In genomic region chr5:113209898-113210297, GRCm38 (mm10) we compare ENCODE assay signal across 9 mouse cellular contexts. TPM values are rescaled to one million over a fixed set of nuclear protein-coding genes. Genes with fewer than 3 reads are reported as not detected.
DNase-seq lines count a peak whose midpoint lies in the region; ATAC-seq lines count a peak whose summit lies in the region.
"Had no signal": no experiment of that assay in that cellular context is flagged by ENCODE, and none has a peak within 500 bp of the region (broad histone marks: within the 10 kb centered on the region; RNA-seq: fewer than 3 reads in every experiment).

No protein-coding gene starts in this region.

- H3K36me3 ChIP-seq in embryonic facial prominence, embryonic 14.5 days (ENCODE audit: control insufficient read depth, insufficient read depth, low read length): no peaks in the 10 kb centered on the region
- no peaks in the 10 kb centered on the region for H3K36me3 ChIP-seq in intestine, embryonic 16.5 days (ENCODE audit: control insufficient read depth, insufficient read depth, low read length)
- H3K36me3 ChIP-seq in midbrain, embryonic 11.5 days (ENCODE audit: control insufficient read depth, insufficient read depth, low read length): no peaks in the 10 kb centered on the region

- H3K4me3 ChIP-seq in embryonic facial prominence, embryonic 14.5 days (ENCODE audit: low read depth, low read length): no peak overlapping the region
- H3K4me3 ChIP-seq in intestine, embryonic 16.5 days (ENCODE audit: low read length): no peak overlapping the region
- H3K4me3 ChIP-seq in midbrain, embryonic 11.5 days (ENCODE audit: low read depth, low read length): no peak overlapping the region

- peak; percentile 43 to 59 for DNase-seq in heart, adult 9 months (ENCODE audit: low spot score in 2 of 2)
- no peak for DNase-seq in heart, postnatal 14 days
- DNase-seq in embryonic facial prominence, embryonic 14.5 days (ENCODE audit: low spot score): peak; percentile 19
- DNase-seq in midbrain, embryonic 11.5 days (ENCODE audit: low spot score, missing footprints): peak; percentile 75
- no peak for DNase-seq in thymus, postnatal 10 days (ENCODE audit: low spot score in 2 of 2)
- no peak for DNase-seq in urinary bladder, postnatal 25 days (ENCODE audit: low spot score)
- DNase-seq in left cerebral cortex, postnatal 36 days (ENCODE audit: low spot score in 2 of 2): no peak
- DNase-seq: embryo, embryonic 11 days had no signal

- H3K27ac ChIP-seq in embryonic facial prominence, embryonic 14.5 days (replicated peaks; ENCODE audit: low read depth, low read length): peak overlapping the region; percentile 82
- peak overlapping the region; percentile 86 for H3K27ac ChIP-seq in intestine, embryonic 16.5 days (ENCODE audit: low read length)
- no peak overlapping the region for H3K27ac ChIP-seq in midbrain, embryonic 11.5 days (ENCODE audit: low read depth, low read length)

- H3K9me3 ChIP-seq in embryonic facial prominence, embryonic 14.5 days (ENCODE audit: control insufficient read depth, low read length): no peaks in the 10 kb centered on the region
- H3K9me3 ChIP-seq in intestine, embryonic 16.5 days (ENCODE audit: control insufficient read depth, low read length): no peaks in the 10 kb centered on the region
- no peaks in the 10 kb centered on the region for H3K9me3 ChIP-seq in midbrain, embryonic 11.5 days (ENCODE audit: control insufficient read depth, low read length)

- ATAC-seq in embryonic facial prominence, embryonic 14.5 days (ENCODE audit: low read depth): no peak
- ATAC-seq in intestine, embryonic 16.5 days: no peak
- no peak for ATAC-seq in midbrain, embryonic 11.5 days (ENCODE audit: low FRiP score)

- H3K9ac ChIP-seq in embryonic facial prominence, embryonic 14.5 days (ENCODE audit: low read depth, low read length): no peak overlapping the region
- H3K9ac ChIP-seq in intestine, embryonic 16.5 days (ENCODE audit: low read depth, low read length): peak overlapping the region; percentile 45
- no peak overlapping the region for H3K9ac ChIP-seq in midbrain, embryonic 11.5 days (ENCODE audit: low read length)

- peaks cover 27% of the 10 kb centered on the region for H3K4me1 ChIP-seq in embryonic facial prominence, embryonic 14.5 days (ENCODE audit: control insufficient read depth, insufficient read depth, low read length)
- H3K4me1 ChIP-seq in intestine, embryonic 16.5 days (ENCODE audit: control insufficient read depth, insufficient read depth, low read length): peaks cover 50% of the 10 kb centered on the region
- no peaks in the 10 kb centered on the region for H3K4me1 ChIP-seq in midbrain, embryonic 11.5 days (ENCODE audit: control insufficient read depth, insufficient read depth, low read length)

- 76% methylated on average over 13 of the region's 13 CpGs for WGBS in embryonic facial prominence, embryonic 14.5 days
- 78% methylated on average over 13 of the region's 13 CpGs for WGBS in intestine, embryonic 16.5 days
- WGBS in midbrain, embryonic 11.5 days: 91% methylated on average over 13 of the region's 13 CpGs

- intact Hi-C loops in heart, postnatal 14 days (cut with DNase I): no loop called here
- intact Hi-C loops in left cerebral cortex, postnatal 36 days (cut with DNase I): no loop called here

- H3K4me2 ChIP-seq in embryonic facial prominence, embryonic 14.5 days (ENCODE audit: low read depth, low read length): no peak overlapping the region
- H3K4me2 ChIP-seq in intestine, embryonic 16.5 days (ENCODE audit: low read depth, low read length): no peak overlapping the region
- no peak overlapping the region for H3K4me2 ChIP-seq in midbrain, embryonic 11.5 days

- no peaks in the 10 kb centered on the region for H3K27me3 ChIP-seq in embryonic facial prominence, embryonic 14.5 days (replicated peaks; ENCODE audit: control insufficient read depth, insufficient read depth, low read length)
- no peaks in the 10 kb centered on the region for H3K27me3 ChIP-seq in intestine, embryonic 16.5 days (replicated peaks; ENCODE audit: control insufficient read depth, insufficient read depth, low read length)
- H3K27me3 ChIP-seq in midbrain, embryonic 11.5 days (ENCODE audit: control insufficient read depth, insufficient read depth, low read length): no peaks in the 10 kb centered on the region

RNA-seq across cellular contexts. Expression of gene 2900026A02Rik, which starts 11.1 kb away (rescaled TPM):
- 10 to 100 TPM; 33.9 to 35.3 TPM for total RNA-seq in heart, postnatal 14 days (2021)
- polyA plus RNA-seq in embryonic facial prominence, embryonic 14.5 days (2014; fragmentation: Nextera tagmentation; extraction: Ambion mirVana): 8.8 and 9.2 TPM in 2 replicates
- 8.3 and 9.5 TPM in 2 replicates for polyA plus RNA-seq in intestine, embryonic 16.5 days (2015; fragmentation: Nextera tagmentation; extraction: Ambion mirVana)
- polyA plus RNA-seq in midbrain, embryonic 11.5 days (2014; fragmentation: Nextera tagmentation; extraction: Ambion mirVana): 0.98 and 1.2 TPM in 2 replicates
- 10 to 100 TPM; 40.8 to 41.0 TPM for total RNA-seq in left cerebral cortex, postnatal 36 days (2021)

RNA-seq across cellular contexts. Expression of gene Tmem211, which starts 16.8 kb away (rescaled TPM):
- total RNA-seq in heart, postnatal 14 days (2021): not detected
- 0.69 and 1.0 TPM in 2 replicates for polyA plus RNA-seq in embryonic facial prominence, embryonic 14.5 days (2014; fragmentation: Nextera tagmentation; extraction: Ambion mirVana)
- 0.13 and 0.28 TPM in 2 replicates for polyA plus RNA-seq in intestine, embryonic 16.5 days (2015; fragmentation: Nextera tagmentation; extraction: Ambion mirVana)
- polyA plus RNA-seq in midbrain, embryonic 11.5 days (2014; fragmentation: Nextera tagmentation; extraction: Ambion mirVana): 0.16 TPM in 1 of 2 replicates, not detected in the other
- not detected for total RNA-seq in left cerebral cortex, postnatal 36 days (2021)

Comparison
In these comparisons a context has a peak if more than half of its experiments do, and no peak if none do; other contexts are left out.
1. DNase-seq: peak in heart, adult 9 months (2 of 2), embryonic facial prominence, embryonic 14.5 days (single experiment) and midbrain, embryonic 11.5 days (single experiment); none in heart, postnatal 14 days (0 of 2), thymus, postnatal 10 days (0 of 2), urinary bladder, postnatal 25 days (single experiment) and left cerebral cortex, postnatal 36 days (0 of 2).